Mouse (Mus musculus) layer of hippocampus, postnatal 10 days (tissue): ENCODE results near the gene Olfr1329. TPM values are rescaled to one million over a fixed set of nuclear protein-coding genes. Genes with fewer than 3 reads are reported as not detected.
"Not testable (repeated sequence)": the region's sequence is repeated elsewhere in the genome, so short reads cannot be mapped to it uniquely, and the experiment has no call there.

Source experiments
- DNase-seq, 2 experiments: peaks; one replicate each; pipeline ENCODE4 v3.0.0; 2021; ENCODE audit warnings: low spot score in 2 of 2
- long read RNA-seq: library from polyadenylated mRNA; stranded (forward); transcript quantifications from one replicate; pipeline ENCODE4 v2.0.0, GENCODE M21; 2023
- total RNA-seq, 2 experiments: library from RNA; stranded (reverse); gene quantifications; 2 replicates each; pipeline ENCODE4 v1.2.3; 2021

Gene Olfr1329
- total RNA-seq: not detected
- long read RNA-seq: 0 reads

- not testable (repeated sequence) for DNase-seq
Measured at GRCm38 (mm10) chr4:118917365-118917764, at the start of gene Olfr1329. Gene Olfr1329, minus strand, starts transcription at chr4:118917465.

- DNase-seq: peak; percentile 53 to 60
Measured at GRCm38 (mm10) chr4:118961141-118961628, 43.9 kb upstream of the Olfr1329 start, which contains the start of gene Lao1. Gene Lao1, plus strand, starts transcription at chr4:118961578.

GRCm38 (mm10) chr4:118958812-118959211, 41.5 kb upstream of the Olfr1329 start:
- DNase-seq: no peak

- DNase-seq: no peak
Measured at GRCm38 (mm10) chr4:118938512-118938911, 21.2 kb upstream of the Olfr1329 start, which contains the start of gene Olfr1328. Gene Olfr1328, minus strand, starts transcription at chr4:118938612.

- DNase-seq: not testable (repeated sequence)
Measured at GRCm38 (mm10) chr4:118931326-118931725, 14.1 kb upstream of the Olfr1329 start.

GRCm38 (mm10) chr4:118901981-118902380, 15.3 kb downstream of the Olfr1329 start:
- no peak for DNase-seq

DNA sequence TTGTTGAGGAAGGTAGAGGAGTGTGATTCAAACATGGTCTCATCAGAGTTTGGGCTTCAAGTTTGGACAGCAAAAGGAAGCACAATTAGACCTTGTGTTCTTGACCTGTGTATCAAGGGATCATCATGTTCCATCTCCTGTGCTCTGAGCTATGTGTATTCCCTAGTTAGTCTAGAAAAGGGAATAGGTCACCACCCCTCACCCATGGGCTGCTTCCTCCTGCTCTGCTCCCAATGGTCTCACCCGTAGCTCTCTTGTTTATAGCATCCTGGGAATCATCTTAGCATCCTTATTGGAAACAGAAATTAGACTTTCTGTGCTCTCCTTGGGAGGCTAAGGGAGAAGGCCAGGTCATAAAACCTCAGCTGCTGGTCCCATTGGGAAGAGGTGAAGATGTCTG, 29.0 kb downstream of the Olfr1329 start, which contains the start of gene Olfr1330:
Gene Olfr1330, plus strand, starts transcription at position 301 of the 400 bp plus-strand sequence.
- no peak for DNase-seq

GRCm38 (mm10) chr4:118867566-118867965, 49.7 kb downstream of the Olfr1329 start:
- no peak for DNase-seq

Other genes with a start within 250 kb of the Olfr1329 start
- not detected for gene Olfr1342, start 224.7 kb downstream of the Olfr1329 start, total RNA-seq
- gene Olfr1341, start 213.9 kb downstream of the Olfr1329 start, total RNA-seq: not detected
- not detected for gene Olfr1340, start 197.3 kb downstream of the Olfr1329 start, total RNA-seq
- gene Olfr1339, start 185.3 kb downstream of the Olfr1329 start, total RNA-seq: not detected
- gene Olfr1338, start 158.7 kb downstream of the Olfr1329 start, total RNA-seq: not detected
- not detected for gene Olfr1337, start 134.9 kb downstream of the Olfr1329 start, total RNA-seq
- gene Olfr1335, start 107.5 kb downstream of the Olfr1329 start, total RNA-seq: not detected
- gene Olfr1333, start 81.2 kb downstream of the Olfr1329 start, total RNA-seq: not detected
- not detected for gene Olfr1331, start 52.8 kb downstream of the Olfr1329 start, total RNA-seq
- gene Olfr1330, start 28.9 kb downstream of the Olfr1329 start, total RNA-seq: not detected
- not detected for gene Olfr1328, start 21.1 kb upstream of the Olfr1329 start, total RNA-seq
- gene Lao1, start 44.1 kb upstream of the Olfr1329 start, total RNA-seq: 1 to 10 TPM in 1 of 2 experiments, under 1 TPM in 1; 0.46 to 1.1 TPM
- 10 to 100 TPM; 53.4 to 60.4 TPM for gene Slc2a1, start 191.2 kb upstream of the Olfr1329 start, total RNA-seq